Mouse (Mus musculus): ENCODE results near the gene Josd1.

Josd1 gene

GRCm38 (mm10) chr15:79658531-79659375, 29.0 kb downstream of the Josd1 start, which contains the start of the genes Fam227a and Cby1:
Gene Fam227a, minus strand, starts transcription at chr15:79658956.
Gene Cby1, plus strand, starts transcription at chr15:79659199.
- peak; percentile 95 for DNase-seq (ENCODE audit: low read depth)

GRCm38 (mm10) chr15:79657837-79658530, 29.7 kb downstream of the Josd1 start:
- DNase-seq (ENCODE audit: low read depth) = peak; percentile 95

DNA sequence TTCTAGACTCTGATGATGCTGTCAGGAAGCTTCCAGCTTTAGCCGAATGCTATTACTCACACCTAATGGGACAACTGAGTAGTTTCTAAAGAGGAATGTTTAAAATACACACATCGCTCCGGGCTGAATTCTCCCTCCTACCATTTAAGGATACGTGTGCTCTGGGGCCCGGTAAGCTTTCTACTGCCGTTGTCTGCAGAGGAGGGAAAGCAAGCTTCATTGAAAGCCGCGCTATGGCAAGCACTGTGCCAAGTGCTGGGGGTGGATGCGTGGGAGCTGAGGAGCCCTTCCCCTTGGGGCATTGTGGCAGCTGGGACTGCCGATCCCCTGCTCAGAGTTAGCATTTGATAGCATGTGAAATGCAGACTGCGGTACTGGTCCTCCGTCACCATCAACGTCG, 31.3 kb downstream of the Josd1 start:
- DNase-seq (ENCODE audit: low read depth) = no peak

DNA sequence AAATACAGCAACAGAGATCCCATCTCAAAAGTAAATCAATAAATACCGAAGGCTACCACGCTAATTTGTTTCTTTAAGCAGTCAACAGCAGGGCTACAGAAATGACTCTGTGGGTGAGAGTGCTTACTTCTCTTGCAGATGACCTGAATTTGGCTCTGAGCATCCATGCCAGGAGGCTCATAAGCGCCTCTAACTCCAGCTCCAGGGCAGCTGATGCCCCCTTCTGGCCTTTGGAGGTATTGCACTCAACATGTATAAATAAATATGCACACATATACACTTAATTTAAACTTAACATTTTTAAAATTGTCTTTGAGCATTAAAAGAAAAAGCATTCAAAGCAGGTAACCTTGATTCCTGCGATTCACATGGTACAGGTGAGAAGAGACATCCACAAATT, 36.2 kb downstream of the Josd1 start:
- peak; percentile 70 for DNase-seq (ENCODE audit: low read depth)

DNA sequence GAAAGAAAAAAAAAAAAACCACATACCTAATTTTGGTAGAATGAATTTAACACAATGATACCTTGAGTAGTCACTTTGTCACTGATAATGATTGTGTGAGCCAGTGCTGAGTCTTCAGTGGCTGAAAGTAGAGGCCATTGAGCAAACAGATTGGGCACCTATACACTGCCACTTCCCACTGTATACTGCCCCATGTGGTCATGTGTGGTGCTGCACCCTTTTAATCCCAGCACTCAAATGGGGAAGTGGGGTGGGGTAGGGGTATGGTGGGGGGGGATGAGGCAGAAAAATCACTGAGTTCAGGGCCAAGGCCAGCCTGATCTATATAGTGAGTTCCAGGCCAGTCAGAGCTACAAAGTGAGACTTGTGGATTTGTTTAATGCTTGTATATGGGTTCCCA, 37.1 kb downstream of the Josd1 start:
- DNase-seq (ENCODE audit: low read depth) = peak; percentile 77

DNA sequence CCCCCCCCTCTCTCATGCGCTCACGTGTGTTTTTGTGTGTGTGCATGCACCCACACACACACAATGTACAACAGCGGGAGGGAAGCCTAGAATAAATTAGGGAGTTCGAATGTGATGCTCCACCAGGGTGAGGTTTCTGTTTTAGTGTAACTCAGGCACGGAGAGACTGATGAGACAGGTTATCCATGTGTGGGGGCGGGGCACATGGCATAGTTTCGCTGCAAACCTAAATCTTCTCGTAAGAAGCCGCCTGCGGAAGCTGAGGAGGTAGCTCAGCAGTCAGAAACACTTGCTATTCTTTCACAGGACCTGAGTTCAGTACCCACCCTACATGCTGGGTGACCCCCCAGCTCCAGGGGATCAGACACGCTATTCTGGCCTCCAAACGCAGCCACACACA, 39.6 kb downstream of the Josd1 start:
- DNase-seq (ENCODE audit: low read depth) = no peak

DNA sequence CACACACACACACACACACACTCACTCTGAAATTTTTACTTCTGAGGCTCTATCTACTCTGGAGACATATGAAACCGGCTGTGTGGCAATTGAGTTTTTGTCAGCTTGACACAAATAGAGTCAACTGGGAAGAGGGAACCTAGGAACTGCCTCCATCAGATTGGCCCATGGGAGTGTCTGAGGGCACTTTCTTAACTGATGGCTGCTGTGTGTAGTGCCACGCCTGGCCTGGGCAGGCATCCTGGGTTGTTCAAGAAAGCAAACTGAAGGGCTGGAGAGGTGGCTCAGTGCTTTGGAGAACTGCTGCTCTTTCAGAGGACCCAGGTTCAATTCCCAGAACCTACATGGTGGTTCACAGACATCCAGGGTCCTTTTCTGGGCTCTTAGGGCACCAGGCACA, 42.2 kb downstream of the Josd1 start:
- no peak for DNase-seq (ENCODE audit: low read depth)

DNA sequence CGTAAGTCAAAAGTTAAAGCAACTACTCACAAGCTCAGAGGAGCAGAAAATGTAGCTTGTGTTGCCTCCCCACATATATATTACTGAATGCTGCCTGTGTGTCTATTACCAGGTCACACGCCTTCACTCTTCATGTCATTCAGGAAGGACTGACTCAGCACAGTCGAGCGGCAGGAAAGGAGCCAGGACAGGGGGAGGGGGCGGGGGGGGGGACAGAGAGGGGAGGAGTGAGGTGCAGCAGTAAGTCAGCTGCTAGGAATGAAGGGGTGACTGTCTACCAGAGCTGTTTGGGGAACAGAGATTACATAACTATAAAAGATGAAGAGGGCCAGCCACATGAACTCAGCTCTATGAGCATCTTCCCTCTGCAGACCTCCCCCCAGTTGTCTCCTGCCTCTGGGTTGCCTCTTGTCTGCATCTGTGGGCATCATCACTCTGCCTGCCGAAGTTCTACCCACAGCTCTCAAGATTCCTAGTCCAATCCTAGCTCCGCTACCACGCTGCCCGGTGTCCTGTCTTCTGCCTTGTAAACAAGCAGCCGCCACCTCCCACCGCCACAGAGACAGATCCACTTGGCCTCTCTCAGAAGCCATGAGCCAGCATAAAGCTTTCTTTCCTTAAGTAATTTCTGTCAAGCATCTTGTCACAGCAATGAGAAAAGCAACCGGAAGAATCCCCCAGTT, 46.4 kb downstream of the Josd1 start:
- no peak for DNase-seq (ENCODE audit: low read depth)

- no peak for DNase-seq (ENCODE audit: low read depth)
Observed at GRCm38 (mm10) chr15:79630471-79630870, 57.2 kb downstream of the Josd1 start.
